9 mouse cellular contexts compared by ENCODE assay signal in genomic region chr3:96576005-96576658, GRCm38 (mm10). TPM values are rescaled to one million over a fixed set of nuclear protein-coding genes. Genes with fewer than 3 reads are reported as not detected.
DNase-seq lines count a peak whose midpoint lies in the region; ATAC-seq and TF ChIP-seq lines count a peak whose summit lies in the region.
"Had no signal": no experiment of that assay in that cellular context is flagged by ENCODE, and none has a peak within 500 bp of the region (broad histone marks: within the 10 kb centered on the region; RNA-seq: fewer than 3 reads in every experiment).

No protein-coding gene starts in this region.

- H3K36me3 ChIP-seq in E14TG2a.4 (ENCODE audit: insufficient read depth, low read length), result peaks cover 19% of the 10 kb centered on the region
- no peaks in the 10 kb centered on the region for H3K36me3 ChIP-seq in hindbrain, embryonic 16.5 days (ENCODE audit: control insufficient read depth, insufficient read depth, low read length)
- H3K36me3 ChIP-seq in liver, embryonic 13.5 days, result no peaks in the 10 kb centered on the region
- no peaks in the 10 kb centered on the region for H3K36me3 ChIP-seq in neural tube, embryonic 14.5 days (ENCODE audit: control insufficient read depth, insufficient read depth, low read length)

- peaks cover 89% of the 10 kb centered on the region for H3K4me1 ChIP-seq in E14TG2a.4 (replicated peaks; ENCODE audit: low read depth, low read length)
- H3K4me1 ChIP-seq in hindbrain, embryonic 16.5 days (ENCODE audit: control insufficient read depth, insufficient read depth, low read depth, low read length), result peaks cover 7% of the 10 kb centered on the region
- peaks cover 72% of the 10 kb centered on the region for H3K4me1 ChIP-seq in liver, embryonic 13.5 days (replicated peaks)
- H3K4me1 ChIP-seq in neural tube, embryonic 14.5 days (ENCODE audit: control insufficient read depth, insufficient read depth, low read length), result peaks cover 13% of the 10 kb centered on the region

- H3K4me3 ChIP-seq in E14TG2a.4 (replicated peaks; ENCODE audit: low read length), result peak overlapping the region; percentile 68
- H3K4me3 ChIP-seq in hindbrain, embryonic 16.5 days (ENCODE audit: low read length), result peak overlapping the region; percentile 15; the same call in 1 of the 2 replicates
- H3K4me3 ChIP-seq in liver, embryonic 13.5 days (replicated peaks), result peak overlapping the region; percentile 45
- H3K4me3 ChIP-seq in neural tube, embryonic 14.5 days (ENCODE audit: low read depth, low read length), result peak overlapping the region; percentile 16

- DNase-seq in adrenal gland, adult 8-10 months, result peak; percentile 88
- DNase-seq in forelimb bud, embryonic 11.5 days (ENCODE audit: low read depth, low spot score), result peak; percentile 46
- DNase-seq in liver, embryonic 13.5 days, result no peak
- no peak for DNase-seq in layer of hippocampus, postnatal 14 days (ENCODE audit: low spot score in 2 of 2)
- DNase-seq in left cerebral cortex, adult 11 months (ENCODE audit: low spot score), result no peak

- peak; percentile 5; the same call in 1 of the 2 replicates for ATAC-seq in hindbrain, embryonic 16.5 days
- no peak for ATAC-seq in liver, embryonic 13.5 days (ENCODE audit: low read depth)
- ATAC-seq in neural tube, embryonic 14.5 days (ENCODE audit: low read depth), result no peak; the same call in none of the 2 replicates

- H3K27me3 ChIP-seq in E14TG2a.4 (ENCODE audit: insufficient read depth, low read length), result no peaks in the 10 kb centered on the region
- no peaks in the 10 kb centered on the region for H3K27me3 ChIP-seq in hindbrain, embryonic 16.5 days (replicated peaks; ENCODE audit: control insufficient read depth, insufficient read depth, low read length)
- H3K27me3 ChIP-seq in liver, embryonic 13.5 days, result no peaks in the 10 kb centered on the region
- H3K27me3 ChIP-seq in neural tube, embryonic 14.5 days (ENCODE audit: control insufficient read depth, insufficient read depth, low read length), result no peaks in the 10 kb centered on the region

- H3K9me3 ChIP-seq in E14TG2a.4 (ENCODE audit: low read length), result no peaks in the 10 kb centered on the region
- no peaks in the 10 kb centered on the region for H3K9me3 ChIP-seq in hindbrain, embryonic 16.5 days (ENCODE audit: control insufficient read depth, low read length)
- H3K9me3 ChIP-seq in liver, embryonic 13.5 days (replicated peaks), result no peaks in the 10 kb centered on the region
- no peaks in the 10 kb centered on the region for H3K9me3 ChIP-seq in neural tube, embryonic 14.5 days (ENCODE audit: control insufficient read depth, low read length)

- no peak for TF ChIP-seq CTCF in E14TG2a.4 (conservative IDR thresholded peaks at IDR 0.05; ENCODE audit: low read length)

- H3K27ac ChIP-seq in hindbrain, embryonic 16.5 days (ENCODE audit: low read depth, low read length), result no peak overlapping the region
- peak overlapping the region; percentile 53 for H3K27ac ChIP-seq in liver, embryonic 13.5 days
- H3K27ac ChIP-seq in neural tube, embryonic 14.5 days (ENCODE audit: low read depth, low read length), result peak overlapping the region; percentile 74

- peak overlapping the region; percentile 43 for H3K4me2 ChIP-seq in hindbrain, embryonic 16.5 days (ENCODE audit: low read length)
- peak overlapping the region; percentile 71 for H3K4me2 ChIP-seq in liver, embryonic 13.5 days
- peak overlapping the region; percentile 51 for H3K4me2 ChIP-seq in neural tube, embryonic 14.5 days (ENCODE audit: low read depth, low read length)

- H3K9ac ChIP-seq in hindbrain, embryonic 16.5 days (ENCODE audit: low read depth, low read length), result no peak overlapping the region; the same call in 1 of the 2 replicates
- H3K9ac ChIP-seq in liver, embryonic 13.5 days, result peak overlapping the region; percentile 59
- H3K9ac ChIP-seq in neural tube, embryonic 14.5 days (replicated peaks; ENCODE audit: low read depth, low read length), result no peak overlapping the region

- 59% methylated on average over 14 of the region's 14 CpGs for WGBS in hindbrain, embryonic 16.5 days
- WGBS in liver, embryonic 13.5 days (ENCODE audit: insufficient replicate concordance), result 23% methylated on average over 14 of the region's 14 CpGs
- WGBS in neural tube, embryonic 14.5 days, result 41% methylated on average over 14 of the region's 14 CpGs

RNA-seq across cellular contexts. Expression of gene Gm16253, which starts 0.7 kb away (rescaled TPM):
- total RNA-seq in adrenal gland, adult 8-10 months (2022), result not detected
- polyA plus RNA-seq in hindbrain, embryonic 16.5 days (2015; fragmentation: Nextera tagmentation; extraction: Ambion mirVana), result 1.0 and 1.9 TPM in 2 replicates
- 0.29 TPM in 1 of 2 replicates, not detected in the other for polyA plus RNA-seq in liver, embryonic 13.5 days (2015; fragmentation: Nextera tagmentation; extraction: Ambion mirVana)
- 0.90 and 1.2 TPM in 2 replicates for polyA plus RNA-seq in neural tube, embryonic 14.5 days (2014; fragmentation: Nextera tagmentation; extraction: Ambion mirVana)
- total RNA-seq in layer of hippocampus, postnatal 14 days (2021), result not detected
- polyA plus RNA-seq: gonadal fat pad, adult 2 months had no signal

RNA-seq across cellular contexts. Expression of gene Polr3gl, which starts 17.8 kb away (rescaled TPM):
- total RNA-seq in adrenal gland, adult 8-10 months (2022), result 10 to 100 TPM; 35.7 to 54.5 (median 40.0) TPM
- 31.0 and 33.3 TPM in 2 replicates for polyA plus RNA-seq in hindbrain, embryonic 16.5 days (2015; fragmentation: Nextera tagmentation; extraction: Ambion mirVana)
- polyA plus RNA-seq in liver, embryonic 13.5 days (2015; fragmentation: Nextera tagmentation; extraction: Ambion mirVana), result 13.0 and 13.5 TPM in 2 replicates
- polyA plus RNA-seq in neural tube, embryonic 14.5 days (2014; fragmentation: Nextera tagmentation; extraction: Ambion mirVana), result 20.5 and 22.9 TPM in 2 replicates
- total RNA-seq in layer of hippocampus, postnatal 14 days (2021), result 10 to 100 TPM; 26.7 to 29.7 TPM

RNA-seq across cellular contexts. Expression of gene Txnip, which starts 18.4 kb away (rescaled TPM):
- 100 to 1,000 TPM; 374 to 825 (median 652) TPM for total RNA-seq in adrenal gland, adult 8-10 months (2022)
- polyA plus RNA-seq in hindbrain, embryonic 16.5 days (2015; fragmentation: Nextera tagmentation; extraction: Ambion mirVana), result 51.0 and 53.6 TPM in 2 replicates
- polyA plus RNA-seq in liver, embryonic 13.5 days (2015; fragmentation: Nextera tagmentation; extraction: Ambion mirVana), result 29.7 and 29.9 TPM in 2 replicates
- 48.9 and 75.6 TPM in 2 replicates for polyA plus RNA-seq in neural tube, embryonic 14.5 days (2014; fragmentation: Nextera tagmentation; extraction: Ambion mirVana)
- 10 to 100 TPM; 48.3 to 49.8 TPM for total RNA-seq in layer of hippocampus, postnatal 14 days (2021)

RNA-seq across cellular contexts. Expression of gene Ankrd34a, which starts 20.3 kb away (rescaled TPM):
- total RNA-seq in adrenal gland, adult 8-10 months (2022), result 1 to 10 TPM; 1.1 to 2.3 (median 1.7) TPM
- 21.5 and 23.9 TPM in 2 replicates for polyA plus RNA-seq in hindbrain, embryonic 16.5 days (2015; fragmentation: Nextera tagmentation; extraction: Ambion mirVana)
- polyA plus RNA-seq in liver, embryonic 13.5 days (2015; fragmentation: Nextera tagmentation; extraction: Ambion mirVana), result 0.12 and 0.14 TPM in 2 replicates
- polyA plus RNA-seq in neural tube, embryonic 14.5 days (2014; fragmentation: Nextera tagmentation; extraction: Ambion mirVana), result 18.6 and 21.0 TPM in 2 replicates
- 10 to 100 TPM; 45.9 to 51.8 TPM for total RNA-seq in layer of hippocampus, postnatal 14 days (2021)

RNA-seq across cellular contexts. Expression of gene Lix1l, which starts 24.8 kb away (rescaled TPM):
- total RNA-seq in adrenal gland, adult 8-10 months (2022), result 10 to 100 TPM; 47.8 to 57.8 (median 54.5) TPM
- polyA plus RNA-seq in hindbrain, embryonic 16.5 days (2015; fragmentation: Nextera tagmentation; extraction: Ambion mirVana), result 5.1 and 5.8 TPM in 2 replicates
- polyA plus RNA-seq in liver, embryonic 13.5 days (2015; fragmentation: Nextera tagmentation; extraction: Ambion mirVana), result 0.73 and 0.87 TPM in 2 replicates
- 7.4 and 7.6 TPM in 2 replicates for polyA plus RNA-seq in neural tube, embryonic 14.5 days (2014; fragmentation: Nextera tagmentation; extraction: Ambion mirVana)
- 10 to 100 TPM; 31.6 to 32.8 TPM for total RNA-seq in layer of hippocampus, postnatal 14 days (2021)

Comparison
In these comparisons a context has a peak if more than half of its experiments do, and no peak if none do; other contexts are left out.
1. H3K4me3 ChIP-seq: peak in every context shown above with its lines; median percentile 68 in E14TG2a.4; 45 in liver, embryonic 13.5 days; 16 in neural tube, embryonic 14.5 days; 15 in hindbrain, embryonic 16.5 days.
2. DNase-seq: peak in adrenal gland, adult 8-10 months (single experiment) and forelimb bud, embryonic 11.5 days (single experiment); none in liver, embryonic 13.5 days (single experiment), layer of hippocampus, postnatal 14 days (0 of 2) and left cerebral cortex, adult 11 months (single experiment).
3. Peak in every context shown above with its lines, with median percentiles within 50 percentile points of each other: H3K4me2 ChIP-seq.